Mouse (Mus musculus) erythroblast, embryonic 14.5 days (primary cell): ENCODE measurements around the gene Gpbar1.

Experiments
- GATA1 ChIP-seq: IDR thresholded peaks from 2 replicates; pipeline ENCODE4 v1.6.1; 2012; ENCODE audit warnings: low read length, inconsistent platforms, mixed read lengths
- TAL1 ChIP-seq: IDR thresholded peaks from 3 replicates; pipeline ENCODE4 v1.6.1; 2012; ENCODE audit warnings: low read length, inconsistent platforms, mixed read lengths

GRCm38 (mm10) chr1:74307146-74307545 is 28.8 kb downstream of the Gpbar1 start:
- TF ChIP-seq TAL1 (no peak), GATA1 (no peak)
